Mouse (Mus musculus) Patski (cell line): ENCODE results near the gene Med25. TPM values are rescaled to one million over a fixed set of nuclear protein-coding genes. Genes with fewer than 3 reads are reported as not detected.

Experiments used
- ATAC-seq: fragments of 100-300 bp; one replicate; pipeline ENCODE4 v1.8.0; 2021
- CTCF ChIA-PET: fragments of 350-600 bp; sonication (Branson Sonifier 250); formaldehyde crosslinking; loops from one replicate; lab custom pipeline; 2022; ENCODE audit warnings: inconsistent platforms; lab: Charles Lee
- POLR2A ChIA-PET: fragments of 350-600 bp; sonication (Branson Sonifier 250); formaldehyde crosslinking; loops from one replicate; lab custom pipeline; 2022; ENCODE audit warnings: antibody characterized with exemption, inconsistent platforms; lab: Charles Lee
- DNase-seq: peaks from one replicate; pipeline ENCODE4 v3.0.0-alpha.2; 2011; ENCODE audit warnings: low read depth, low spot score
- H3K27me3 ChIP-seq: fragments of 371-371 bp; one replicate; pipeline ENCODE4 v1.5.1; 2021
- CTCF ChIP-seq: fragments of 100-300 bp; IDR thresholded peaks from one replicate; pipeline ENCODE4 v1.5.1; 2021
- in situ Hi-C: fragments of 300-500 bp; cut with MboI; formaldehyde crosslinking; loops from 3 replicates; pipeline ENCODE4 v1.11.1; 2018; ENCODE audit warnings: low pct_unique_long_range_greater_than_20kb, mixed read lengths
- polyA plus RNA-seq: library from polyadenylated mRNA; unstranded; gene quantifications from one replicate; pipeline ENCODE4 v1.2.3, GENCODE M21; 2021

Gene Med25
- polyA plus RNA-seq, 1 experiment from 2014 or later: 96.8 TPM

- no peak for DNase-seq
- no peak for TF ChIP-seq CTCF
- POLR2A ChIA-PET: interaction anchor here (1.0 kb wide), 1 partner anchor 15 kb away, joined by 3 read pairs; no protein-coding TSS in a partner anchor
- peak; percentile 18 for ATAC-seq
- in situ Hi-C loops: no loop called here
- CTCF ChIA-PET: interaction anchor here (1.6 kb wide), 1 partner anchor 24 kb away, joined by 4 read pairs; no protein-coding TSS in a partner anchor
- no peaks in the 10 kb centered on the region for H3K27me3 ChIP-seq
Measured at GRCm38 (mm10) chr7:44841825-44842463, 50.6 kb downstream of the Med25 start.

- ATAC-seq (no peak), DNase-seq (no peak)
- in situ Hi-C loops: no loop called here
- TF ChIP-seq CTCF: no peak
- POLR2A ChIA-PET: no interaction called here
- no peaks in the 10 kb centered on the region for H3K27me3 ChIP-seq
- CTCF ChIA-PET: no interaction called here
Measured at GRCm38 (mm10) chr7:44840426-44840825, 52.1 kb downstream of the Med25 start.

GRCm38 (mm10) chr7:44839491-44840191 lies 52.9 kb downstream of the Med25 start:
- POLR2A ChIA-PET: interaction anchor here (1.0 to 2.7 kb wide), 2 partner anchors 12 to 57 kb away, joined by 3 to 11 read pairs; no protein-coding TSS in a partner anchor

GRCm38 (mm10) chr7:44839171-44839490 lies 53.4 kb downstream of the Med25 start:
- ChIA-PET POLR2A (interaction anchor here (1.0 to 2.7 kb wide), 2 partner anchors 12 to 57 kb away, joined by 3 to 11 read pairs; no protein-coding TSS in a partner anchor), CTCF (no interaction called here)
- in situ Hi-C loops: no loop called here
- DNase-seq (no peak), ATAC-seq (no peak)
- no peak for TF ChIP-seq CTCF
- H3K27me3 ChIP-seq: no peaks in the 10 kb centered on the region

More at GRCm38 (mm10) chr7:44839491-44840191, 52.9 kb downstream of the Med25 start:
- CTCF ChIA-PET: no interaction called here
- in situ Hi-C loops: no loop called here
- DNase-seq: no peak
- H3K27me3 ChIP-seq: no peaks in the 10 kb centered on the region
- no peak for ATAC-seq
- no peak for TF ChIP-seq CTCF

GRCm38 (mm10) chr7:44838073-44838472 lies 54.4 kb downstream of the Med25 start:
- ATAC-seq (no peak), DNase-seq (no peak)
- CTCF ChIA-PET: interaction anchor here (2.0 kb wide), 1 partner anchor 14 kb away, joined by 8 read pairs; no protein-coding TSS in a partner anchor
- POLR2A ChIA-PET: interaction anchor here (2.7 kb wide), 1 partner anchor 11 kb away, joined by 11 read pairs; no protein-coding TSS in a partner anchor
- no peaks in the 10 kb centered on the region for H3K27me3 ChIP-seq
- in situ Hi-C loops: no loop called here
- TF ChIP-seq CTCF: no peak

GRCm38 (mm10) chr7:44836423-44837053 lies 56.0 kb downstream of the Med25 start:
- H3K27me3 ChIP-seq: no peaks in the 10 kb centered on the region
- ChIA-PET CTCF (interaction anchor here (0.8 to 3.1 kb wide), 4 partner anchors 9 to 91 kb away, joined by 3 to 14 read pairs (median 4); no protein-coding TSS in a partner anchor), POLR2A (interaction anchor here (1.1 kb wide), 1 partner anchor 14 kb away, joined by 4 read pairs; no protein-coding TSS in a partner anchor)
- no peak for DNase-seq
- TF ChIP-seq CTCF: no peak
- in situ Hi-C loops: no loop called here
- ATAC-seq: no peak

GRCm38 (mm10) chr7:44836016-44836404 lies 56.5 kb downstream of the Med25 start:
- no peak for ATAC-seq
- CTCF ChIA-PET: interaction anchor here (0.8 to 3.1 kb wide), 3 partner anchors 8 to 14 kb away, joined by 3 to 14 read pairs (median 4); no protein-coding TSS in a partner anchor
- DNase-seq: no peak
- POLR2A ChIA-PET: no interaction called here
- no peaks in the 10 kb centered on the region for H3K27me3 ChIP-seq
- TF ChIP-seq CTCF: no peak
- in situ Hi-C loops: no loop called here

GRCm38 (mm10) chr7:44835373-44836015 lies 57.0 kb downstream of the Med25 start:
- in situ Hi-C loops: no loop called here
- ATAC-seq (no peak), DNase-seq (no peak)
- H3K27me3 ChIP-seq: no peaks in the 10 kb centered on the region
- ChIA-PET CTCF (interaction anchor here (1.1 to 3.1 kb wide), 2 partner anchors 10 to 13 kb away, joined by 4 to 14 read pairs; no protein-coding TSS in a partner anchor), POLR2A (interaction anchor here (1.1 to 1.4 kb wide), 2 partner anchors 8 to 16 kb away, joined by 4 to 6 read pairs; no protein-coding TSS in a partner anchor)
- no peak for TF ChIP-seq CTCF

- POLR2A ChIA-PET: no interaction called here
- no peak for TF ChIP-seq CTCF
- DNase-seq (no peak), ATAC-seq (no peak)
- in situ Hi-C loops: no loop called here
- CTCF ChIA-PET: no interaction called here
- no peaks in the 10 kb centered on the region for H3K27me3 ChIP-seq
Measured at GRCm38 (mm10) chr7:44832763-44833162, 59.7 kb downstream of the Med25 start.

GRCm38 (mm10) chr7:44828706-44829105 lies 63.8 kb downstream of the Med25 start:
- ChIA-PET CTCF (interaction anchor here (1.6 to 3.6 kb wide), 3 partner anchors 11 to 15 kb away, joined by 4 to 21 read pairs (median 7); partner anchors contain the start of genes Atf5, Il4i1 and Nup62), POLR2A (no interaction called here)
- H3K27me3 ChIP-seq: no peaks in the 10 kb centered on the region
- in situ Hi-C loops: no loop called here
- ATAC-seq (no peak), DNase-seq (no peak)
- TF ChIP-seq CTCF: no peak
